Mouse (Mus musculus) forebrain, embryonic 13.5 days (tissue): ENCODE data around the gene Xirp1. TPM values are rescaled to one million over a fixed set of nuclear protein-coding genes. Genes with fewer than 3 reads are reported as not detected.

Experiments used
- ATAC-seq: fragments of 200-750 bp; cut with Nextera tagmentation; 2 replicates; pipeline ENCODE4 v1.8.0; 2017
- H3K27ac ChIP-seq: fragments of 300-500 bp; sonication (generic); 2 replicates; pipeline ENCODE4 v1.5.1; 2015; ENCODE audit warnings: inconsistent platforms, mild to moderate bottlenecking, moderate library complexity
- H3K27me3 ChIP-seq: fragments of 300-500 bp; sonication (generic); 2 replicates; pipeline ENCODE4 v1.6.1; 2015; ENCODE audit warnings: mild to moderate bottlenecking, inconsistent platforms
- H3K36me3 ChIP-seq: fragments of 300-500 bp; sonication (generic); 2 replicates; pipeline ENCODE4 v1.6.1; 2015; ENCODE audit warnings: mild to moderate bottlenecking, inconsistent platforms; ENCODE audit not compliant: poor library complexity, severe bottlenecking
- H3K4me1 ChIP-seq: fragments of 300-500 bp; sonication (generic); 2 replicates; pipeline ENCODE4 v1.6.1; 2015; ENCODE audit warnings: inconsistent platforms
- H3K4me2 ChIP-seq: fragments of 300-500 bp; sonication (generic); 2 replicates; pipeline ENCODE4 v1.6.1; 2015; ENCODE audit warnings: inconsistent platforms, mild to moderate bottlenecking, moderate library complexity
- H3K4me3 ChIP-seq: fragments of 300-500 bp; sonication (generic); 2 replicates; pipeline ENCODE4 v1.5.1; 2015; ENCODE audit warnings: mild to moderate bottlenecking, inconsistent platforms
- H3K9ac ChIP-seq: fragments of 300-500 bp; sonication (generic); 2 replicates; pipeline ENCODE4 v1.6.1; 2015; ENCODE audit warnings: mild to moderate bottlenecking, inconsistent platforms
- H3K9me3 ChIP-seq: fragments of 300-500 bp; sonication (generic); replicated peaks from 2 replicates; pipeline ENCODE4 v1.6.1; 2016; ENCODE audit warnings: inconsistent platforms
- WGBS: fragments of 180-500 bp; shearing (Covaris S2); methylation state at CpG from one replicate; pipeline ENCODE4 v1.1.7; 2015; 5-methylcytosine and 5-hydroxymethylcytosine counted together
- polyA plus RNA-seq: library from polyadenylated mRNA; unstranded; fragments of >200 nt; fragmentation: Nextera tagmentation; extraction: Ambion mirVana; gene quantifications from 2 replicates; pipeline ENCODE4 v1.2.1, GENCODE M21; 2015

The Xirp1 gene
- polyA plus RNA-seq, 1 experiment from 2014 or later: not detected

DNA sequence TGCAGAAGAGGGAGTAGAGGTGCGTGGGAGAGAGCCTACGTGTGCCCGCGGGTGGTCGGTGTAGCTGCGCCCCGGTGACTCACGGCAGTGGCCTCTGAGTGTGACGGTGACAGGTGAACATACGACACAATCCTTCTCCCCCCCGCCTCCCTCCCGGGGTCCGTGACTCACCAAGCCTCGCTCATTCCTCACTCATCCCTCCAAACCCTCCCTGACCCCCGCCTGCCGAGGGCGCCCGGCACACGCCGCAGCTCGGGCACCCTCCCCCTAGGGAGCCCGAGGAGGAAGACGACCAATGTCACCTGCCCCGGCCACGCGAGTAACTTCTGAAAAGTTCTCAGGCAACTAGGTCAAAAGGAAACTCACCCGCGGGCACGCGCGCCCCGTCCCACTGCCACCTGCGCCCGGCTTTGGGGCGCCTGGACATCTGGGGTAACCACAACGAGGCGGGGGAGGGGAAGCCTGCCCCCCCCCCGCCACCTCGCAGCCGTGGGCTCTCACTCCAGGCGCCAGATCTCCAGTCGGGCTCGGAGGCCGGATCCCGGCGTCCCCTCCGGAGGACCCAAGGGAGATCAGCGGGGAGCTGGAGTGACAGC, 40.3 kb downstream of the Xirp1 start:
- peaks cover 55% of the 10 kb centered on the region for H3K4me1 ChIP-seq
- H3K4me3 ChIP-seq: peak overlapping the region; percentile 58
- peak overlapping the region; percentile 90 for H3K4me2 ChIP-seq
- peak overlapping the region; percentile 71 for H3K9ac ChIP-seq
- H3K9me3 ChIP-seq: no peaks in the 10 kb centered on the region
- peaks cover 19% of the 10 kb centered on the region for H3K27me3 ChIP-seq
- 0% methylated on average over 45 of the region's 48 CpGs for WGBS
- no peaks in the 10 kb centered on the region for H3K36me3 ChIP-seq
- H3K27ac ChIP-seq: no peak overlapping the region
- peak; percentile 16; the same call in 1 of the 2 replicates for ATAC-seq

GRCm38 (mm10) chr9:119982241-119982811, 41.1 kb downstream of the Xirp1 start:
- Histone ChIP-seq H3K27me3 (peaks cover 19% of the 10 kb centered on the region), H3K36me3 (no peaks in the 10 kb centered on the region), H3K4me1 (peaks cover 62% of the 10 kb centered on the region), H3K4me3 (peak overlapping the region; percentile 58), H3K9ac (peak overlapping the region; percentile 71), H3K4me2 (peak overlapping the region; percentile 90), H3K27ac (no peak overlapping the region), H3K9me3 (no peaks in the 10 kb centered on the region)
- WGBS: 4% methylated on average over 11 of the region's 11 CpGs
- ATAC-seq: peak; percentile 34

DNA sequence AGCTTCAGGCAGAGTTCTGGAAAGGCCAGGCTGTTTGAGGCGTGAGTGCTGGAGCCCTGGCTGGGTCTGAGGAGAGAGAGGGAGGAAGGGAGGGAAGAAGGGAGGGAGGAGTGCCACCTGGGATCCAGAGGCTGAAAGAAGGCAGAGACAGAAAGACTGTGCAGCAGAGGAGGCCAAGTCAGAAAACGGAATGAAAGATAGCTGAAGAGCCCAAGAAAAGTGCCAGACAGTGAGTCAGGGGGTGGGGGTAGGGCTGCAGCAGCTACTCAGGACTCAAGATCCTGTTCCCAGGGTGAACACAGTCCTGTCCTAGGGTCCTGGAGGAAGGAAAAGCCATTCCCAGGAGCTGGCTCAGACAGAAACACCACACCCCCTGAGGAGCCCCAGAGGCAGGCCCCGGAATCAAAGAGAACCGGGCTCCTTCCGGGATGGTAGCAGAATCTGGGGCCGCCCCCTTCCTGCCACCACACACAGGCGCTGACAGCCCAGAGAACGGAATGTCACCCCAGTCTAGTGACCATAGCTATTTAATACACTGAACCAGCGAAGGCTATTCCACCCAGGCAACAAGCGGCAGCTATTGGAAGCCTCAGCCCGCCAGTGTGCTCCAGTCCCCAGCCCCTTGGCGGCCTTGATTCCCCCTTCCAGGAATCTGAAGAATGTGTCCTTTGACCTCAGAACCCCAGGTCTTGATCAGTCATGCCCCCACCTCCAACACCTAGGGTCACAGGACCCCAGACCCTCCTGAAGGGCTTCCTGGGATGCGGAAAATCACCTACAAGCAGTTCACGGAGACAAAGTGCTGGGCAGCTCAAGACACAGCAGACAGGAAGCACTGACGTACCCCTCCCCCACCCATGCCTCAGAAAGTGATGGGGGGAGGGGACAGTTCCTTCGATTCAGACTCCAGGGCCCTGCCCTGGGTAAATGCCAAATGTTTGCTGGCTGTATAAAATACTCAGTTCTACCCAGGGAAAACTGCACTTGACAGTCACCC, 41.9 kb downstream of the Xirp1 start:
- Histone ChIP-seq H3K27me3 (peaks cover 19% of the 10 kb centered on the region), H3K4me3 (peak overlapping the region; percentile 17; the same call in 1 of the 2 replicates), H3K27ac (peak overlapping the region; percentile 65), H3K36me3 (no peaks in the 10 kb centered on the region), H3K9me3 (no peaks in the 10 kb centered on the region), H3K9ac (peak overlapping the region; percentile 45; the same call in 1 of the 2 replicates), H3K4me2 (peak overlapping the region; percentile 90), H3K4me1 (peaks cover 65% of the 10 kb centered on the region)
- WGBS: 3% methylated on average over 16 of the region's 16 CpGs
- ATAC-seq: no peak

DNA sequence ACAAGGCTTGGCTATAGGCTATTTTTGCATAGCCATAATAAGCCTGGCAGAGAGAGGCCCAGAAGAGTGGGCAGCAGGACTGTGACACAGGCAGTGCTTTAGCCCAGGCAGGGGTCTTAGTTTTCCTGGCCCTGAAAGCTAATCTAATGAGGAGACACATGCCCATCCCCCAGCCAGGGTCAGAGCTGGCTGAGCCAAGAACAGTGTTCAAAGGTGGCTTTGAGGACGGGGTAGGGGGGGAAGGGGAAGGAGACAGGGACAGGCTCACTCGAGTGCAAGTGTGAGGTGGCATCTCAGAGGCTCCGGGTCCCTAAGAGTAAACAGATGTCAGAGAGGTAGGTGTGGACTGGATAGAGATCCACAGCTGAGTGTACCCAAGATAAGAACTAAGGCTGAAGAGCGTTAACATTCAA, 42.6 kb downstream of the Xirp1 start:
- no peak for ATAC-seq

DNA sequence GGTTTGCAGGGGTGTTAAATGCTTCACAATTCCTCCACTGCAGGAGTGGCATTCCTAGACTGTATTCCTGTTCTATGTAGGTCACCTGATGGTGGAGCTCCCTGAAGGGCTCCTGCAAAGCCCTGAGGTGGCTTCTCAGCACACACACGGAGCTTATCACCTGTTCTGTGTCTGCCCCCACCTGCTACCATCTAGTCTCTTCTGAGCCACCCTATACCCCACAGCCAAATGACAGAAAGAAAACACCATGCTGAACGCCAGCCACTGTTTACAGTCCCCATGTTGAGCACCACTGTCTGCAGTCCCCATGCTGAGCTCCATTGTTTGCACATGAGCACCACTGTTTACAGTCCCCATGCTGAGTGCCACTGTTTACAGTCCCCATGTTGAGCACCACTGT, 43.6 kb downstream of the Xirp1 start:
- no peak for ATAC-seq
- H3K27ac ChIP-seq: no peak overlapping the region
- H3K4me1 ChIP-seq: peaks cover 65% of the 10 kb centered on the region
- peaks cover 15% of the 10 kb centered on the region for H3K27me3 ChIP-seq
- 65% methylated on average over 2 of the region's 2 CpGs for WGBS
- no peak overlapping the region for H3K4me2 ChIP-seq
- H3K9ac ChIP-seq: no peak overlapping the region
- H3K36me3 ChIP-seq: no peaks in the 10 kb centered on the region
- no peaks in the 10 kb centered on the region for H3K9me3 ChIP-seq
- H3K4me3 ChIP-seq: no peak overlapping the region

More for the DNA sequence above, 42.6 kb downstream of the Xirp1 start:
- Histone ChIP-seq H3K9me3 (no peaks in the 10 kb centered on the region), H3K4me2 (peak overlapping the region; percentile 90), H3K9ac (peak overlapping the region; percentile 45; the same call in 1 of the 2 replicates), H3K27ac (peak overlapping the region; percentile 65), H3K27me3 (peaks cover 19% of the 10 kb centered on the region), H3K4me1 (peaks cover 65% of the 10 kb centered on the region), H3K4me3 (no peak overlapping the region), H3K36me3 (no peaks in the 10 kb centered on the region)
- WGBS: 4% methylated on average over 4 of the region's 4 CpGs

DNA sequence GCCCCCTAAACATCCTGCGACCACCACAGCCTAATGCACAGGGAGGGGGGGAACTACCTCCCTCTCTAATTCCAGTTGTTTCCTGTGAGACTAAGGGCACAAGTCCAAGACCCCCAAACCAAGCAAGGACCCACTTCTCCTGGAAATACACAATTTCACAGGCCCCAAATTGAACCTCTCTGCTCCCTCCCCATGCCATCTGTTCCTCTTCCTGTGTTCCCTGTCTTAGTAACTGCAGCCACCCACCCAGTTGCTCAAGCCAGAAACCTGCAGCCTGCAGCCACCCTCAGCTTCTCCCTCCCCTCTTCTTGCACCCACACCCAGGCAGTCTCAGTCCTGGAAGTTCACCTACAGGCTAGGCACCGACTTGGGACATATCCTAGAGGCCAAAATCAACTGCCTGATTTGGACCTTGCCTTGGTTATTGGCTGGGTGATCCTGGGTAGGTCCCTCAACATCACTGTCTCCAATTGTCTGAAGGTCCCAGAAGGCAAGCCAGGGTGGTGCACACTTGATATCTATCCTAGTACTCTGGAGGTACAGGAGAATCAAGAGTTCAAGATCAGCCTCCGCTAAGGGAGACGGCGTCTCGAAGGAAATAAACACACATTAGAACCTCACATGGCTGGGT, 44.5 kb downstream of the Xirp1 start:
- no peak overlapping the region for H3K4me2 ChIP-seq
- WGBS: 90% methylated on average over 6 of the region's 6 CpGs
- H3K36me3 ChIP-seq: 0 out of 2 replicates have a peak, but pooled peaks cover 2% of the 10 kb centered on the region
- no peak overlapping the region for H3K4me3 ChIP-seq
- no peak overlapping the region for H3K9ac ChIP-seq
- H3K27ac ChIP-seq: no peak overlapping the region
- H3K27me3 ChIP-seq: peaks cover 11% of the 10 kb centered on the region
- H3K9me3 ChIP-seq: no peaks in the 10 kb centered on the region
- no peak for ATAC-seq
- peaks cover 57% of the 10 kb centered on the region for H3K4me1 ChIP-seq

- peaks cover 53% of the 10 kb centered on the region for H3K4me1 ChIP-seq
- no peaks in the 10 kb centered on the region for H3K9me3 ChIP-seq
- no peak overlapping the region for H3K4me3 ChIP-seq
- no peak for ATAC-seq
- H3K4me2 ChIP-seq: no peak overlapping the region
- H3K27ac ChIP-seq: no peak overlapping the region
- H3K36me3 ChIP-seq: 0 out of 2 replicates have a peak, but pooled peaks cover 6% of the 10 kb centered on the region
- peaks cover 9% of the 10 kb centered on the region for H3K27me3 ChIP-seq
- 53% methylated on average over 9 of the region's 9 CpGs for WGBS
- no peak overlapping the region; the same call in 1 of the 2 replicates for H3K9ac ChIP-seq
Observed at GRCm38 (mm10) chr9:119978151-119978810, 45.1 kb downstream of the Xirp1 start.

- Histone ChIP-seq H3K9me3 (no peaks in the 10 kb centered on the region), H3K9ac (no peak overlapping the region; the same call in 1 of the 2 replicates), H3K36me3 (0 out of 2 replicates have a peak, but pooled peaks cover 6% of the 10 kb centered on the region), H3K4me1 (peaks cover 52% of the 10 kb centered on the region), H3K27me3 (peaks cover 3% of the 10 kb centered on the region; the same call in 1 of the 2 replicates), H3K4me2 (no peak overlapping the region), H3K27ac (no peak overlapping the region), H3K4me3 (no peak overlapping the region)
- ATAC-seq: no peak
- WGBS: 56% methylated on average over 5 of the region's 5 CpGs
Observed at GRCm38 (mm10) chr9:119977557-119978060, 45.8 kb downstream of the Xirp1 start.

- peaks cover 45% of the 10 kb centered on the region for H3K4me1 ChIP-seq
- H3K9me3 ChIP-seq: no peaks in the 10 kb centered on the region
- ATAC-seq: no peak
- H3K4me2 ChIP-seq: no peak overlapping the region
- H3K27me3 ChIP-seq: no peaks in the 10 kb centered on the region
- H3K27ac ChIP-seq: no peak overlapping the region
- 0 out of 2 replicates have a peak overlapping the region, but pooled peaks have one; percentile 8 for H3K9ac ChIP-seq
- WGBS: 72% methylated on average over 17 of the region's 17 CpGs
- no peak overlapping the region for H3K4me3 ChIP-seq
- H3K36me3 ChIP-seq: 0 out of 2 replicates have a peak, but pooled peaks cover 6% of the 10 kb centered on the region
Observed at GRCm38 (mm10) chr9:119976704-119977556, 46.5 kb downstream of the Xirp1 start.

- Histone ChIP-seq H3K27ac (no peak overlapping the region), H3K4me3 (no peak overlapping the region), H3K27me3 (no peaks in the 10 kb centered on the region), H3K36me3 (0 out of 2 replicates have a peak, but pooled peaks cover 6% of the 10 kb centered on the region), H3K9me3 (no peaks in the 10 kb centered on the region), H3K4me2 (no peak overlapping the region), H3K9ac (no peak overlapping the region), H3K4me1 (peaks cover 45% of the 10 kb centered on the region)
- ATAC-seq: no peak
- 95% methylated on average over 4 of the region's 4 CpGs for WGBS
Observed at GRCm38 (mm10) chr9:119975286-119975685, 48.1 kb downstream of the Xirp1 start.
